Mouse (Mus musculus) megakaryocyte, embryonic 14.5 days (primary cell): ENCODE measurements around the gene Xrcc4. TPM values are rescaled to one million over a fixed set of nuclear protein-coding genes. Genes with fewer than 3 reads are reported as not detected.
A peak's percentile ranks its signal among the peaks of the same experiment; 100 is the strongest.

ENCODE experiments used
- H3K27me3 ChIP-seq: replicated peaks from 2 replicates; pipeline ENCODE3; 2012; ENCODE audit warnings: inconsistent platforms
- H3K36me3 ChIP-seq: replicated peaks from 2 replicates; pipeline ENCODE3; 2012; ENCODE audit warnings: low read length, inconsistent platforms, mixed read lengths
- H3K4me1 ChIP-seq: 2 replicates; pipeline ENCODE4 v1.6.1; 2012; ENCODE audit warnings: inconsistent platforms
- H3K4me3 ChIP-seq: replicated peaks from 2 replicates; pipeline ENCODE3; 2012; ENCODE audit warnings: moderate library complexity, mild to moderate bottlenecking, inconsistent platforms
- H3K9me3 ChIP-seq: 2 replicates; pipeline ENCODE4 v1.6.1; 2012; ENCODE audit warnings: inconsistent platforms
- FLI1 ChIP-seq: IDR thresholded peaks from 2 replicates; pipeline ENCODE4 v1.6.1; 2012; ENCODE audit warnings: low read length, inconsistent platforms, mixed read lengths
- GATA1 ChIP-seq: IDR thresholded peaks from 3 replicates; pipeline ENCODE4 v1.6.1; 2012; ENCODE audit warnings: mixed read lengths, low read length, inconsistent platforms, borderline replicate concordance
- polyA plus RNA-seq: library from polyadenylated mRNA; stranded (reverse); fragments of >175 nt; gene quantifications from 2 replicates; pipeline ENCODE4 v1.2.3, GENCODE M21; 2012; ENCODE audit warnings: low replicate concordance; ENCODE audit not compliant: insufficient read depth

The Xrcc4 gene
- polyA plus RNA-seq, 1 experiment = 0.38 TPM

GRCm38 (mm10) chr13:89741766-89742685 is 347.4 kb downstream of the Xrcc4 start, which contains the start of gene Vcan:
Vcan (minus strand) TSS chr13:89742509.
- peaks cover 44% of the 10 kb centered on the region for H3K27me3 ChIP-seq
- H3K4me3 ChIP-seq = peak within 1 kb of the TSS; percentile 94
- H3K36me3 ChIP-seq = no peaks in the 10 kb centered on the region

GRCm38 (mm10) chr13:89741116-89741551 is 348.3 kb downstream of the Xrcc4 start:
- Histone ChIP-seq H3K36me3 (no peaks in the 10 kb centered on the region), H3K4me3 (peak overlapping the region; percentile 94), H3K9me3 (no peaks in the 10 kb centered on the region), H3K27me3 (peaks cover 48% of the 10 kb centered on the region), H3K4me1 (peaks cover 42% of the 10 kb centered on the region)
- no peak for TF ChIP-seq FLI1
- TF ChIP-seq GATA1 = no peak

More at GRCm38 (mm10) chr13:89741766-89742685, 347.4 kb downstream of the Xrcc4 start, which contains the start of gene Vcan:
- H3K4me1 ChIP-seq = peaks cover 42% of the 10 kb centered on the region
- no peaks in the 10 kb centered on the region for H3K9me3 ChIP-seq
- no peak for TF ChIP-seq FLI1
- TF ChIP-seq GATA1 = no peak

GRCm38 (mm10) chr13:89740243-89741115 is 348.9 kb downstream of the Xrcc4 start:
- no peaks in the 10 kb centered on the region for H3K9me3 ChIP-seq
- no peak for TF ChIP-seq FLI1
- TF ChIP-seq GATA1 = no peak
- H3K36me3 ChIP-seq = no peaks in the 10 kb centered on the region
- H3K4me3 ChIP-seq = peak overlapping the region; percentile 94
- peaks cover 39% of the 10 kb centered on the region for H3K4me1 ChIP-seq
- H3K27me3 ChIP-seq = peaks cover 50% of the 10 kb centered on the region

- no peaks in the 10 kb centered on the region for H3K9me3 ChIP-seq
- H3K4me3 ChIP-seq = peak overlapping the region; percentile 94
- peaks cover 39% of the 10 kb centered on the region for H3K4me1 ChIP-seq
- TF ChIP-seq GATA1 (no peak), FLI1 (no peak)
- H3K36me3 ChIP-seq = no peaks in the 10 kb centered on the region
- peaks cover 50% of the 10 kb centered on the region for H3K27me3 ChIP-seq
These were observed 349.6 kb downstream of the Xrcc4 start for GRCm38 (mm10) chr13:89739696-89740242.

- Histone ChIP-seq H3K4me1 (peaks cover 39% of the 10 kb centered on the region), H3K9me3 (no peaks in the 10 kb centered on the region), H3K36me3 (no peaks in the 10 kb centered on the region), H3K27me3 (peaks cover 48% of the 10 kb centered on the region), H3K4me3 (peak overlapping the region; percentile 94)
- TF ChIP-seq FLI1 (no peak), GATA1 (no peak)
These were observed 350.4 kb downstream of the Xrcc4 start for GRCm38 (mm10) chr13:89738776-89739695.

GRCm38 (mm10) chr13:89738275-89738674 is 351.1 kb downstream of the Xrcc4 start:
- H3K27me3 ChIP-seq = peaks cover 41% of the 10 kb centered on the region
- TF ChIP-seq GATA1 = no peak
- no peak for TF ChIP-seq FLI1

GRCm38 (mm10) chr13:89735111-89735510 is 354.3 kb downstream of the Xrcc4 start:
- Histone ChIP-seq H3K27me3 (peaks cover 13% of the 10 kb centered on the region), H3K36me3 (no peaks in the 10 kb centered on the region), H3K9me3 (no peaks in the 10 kb centered on the region), H3K4me3 (no peak overlapping the region), H3K4me1 (peaks cover 14% of the 10 kb centered on the region)
- TF ChIP-seq FLI1 (no peak), GATA1 (no peak)

More at GRCm38 (mm10) chr13:89738275-89738674, 351.1 kb downstream of the Xrcc4 start:
- Histone ChIP-seq H3K4me3 (no peak overlapping the region), H3K9me3 (no peaks in the 10 kb centered on the region), H3K36me3 (no peaks in the 10 kb centered on the region), H3K4me1 (peaks cover 39% of the 10 kb centered on the region)

- no peaks in the 10 kb centered on the region for H3K27me3 ChIP-seq
- H3K36me3 ChIP-seq = no peaks in the 10 kb centered on the region
- H3K9me3 ChIP-seq = no peaks in the 10 kb centered on the region
- H3K4me3 ChIP-seq = no peak overlapping the region
- peaks cover 7% of the 10 kb centered on the region for H3K4me1 ChIP-seq
- no peak for TF ChIP-seq GATA1
These were observed 362.9 kb downstream of the Xrcc4 start for GRCm38 (mm10) chr13:89726492-89726891.

Other genes with a start within 250 kb of the Xrcc4 start
- 2.1 and 4.0 TPM in 2 replicates for gene Tmem167, start 485 bp downstream of the Xrcc4 start, polyA plus RNA-seq